Mouse (Mus musculus) stomach, embryonic 16.5 days (tissue): ENCODE results near the gene Adgrf2. TPM values are rescaled to one million over a fixed set of nuclear protein-coding genes. Genes with fewer than 3 reads are reported as not detected.
A peak's percentile ranks its signal among the peaks of the same experiment; 100 is the strongest.

Source experiments
- ATAC-seq: fragments of 200-750 bp; cut with Nextera tagmentation; 2 replicates; pipeline ENCODE4 v1.8.0; 2017; ENCODE audit warnings: moderate number of reproducible peaks, moderate TSS enrichment; ENCODE audit not compliant: insufficient read depth, low FRiP score
- H3K27ac ChIP-seq: fragments of 300-500 bp; sonication (generic); 2 replicates; pipeline ENCODE4 v1.5.1; 2014; ENCODE audit warnings: low read length
- H3K27me3 ChIP-seq: fragments of 300-500 bp; sonication (generic); 2 replicates; pipeline ENCODE4 v1.6.1; 2014; ENCODE audit warnings: low read length, control low read depth, mixed read lengths; ENCODE audit not compliant: control insufficient read depth, insufficient read depth
- H3K36me3 ChIP-seq: fragments of 300-500 bp; sonication (generic); 2 replicates; pipeline ENCODE4 v1.6.1; 2014; ENCODE audit warnings: low read length; ENCODE audit not compliant: control insufficient read depth, insufficient read depth
- H3K4me1 ChIP-seq: fragments of 300-500 bp; sonication (generic); 2 replicates; pipeline ENCODE4 v1.6.1; 2014; ENCODE audit warnings: low read length, control low read depth, mixed read lengths; ENCODE audit not compliant: control insufficient read depth, insufficient read depth
- H3K4me2 ChIP-seq: fragments of 300-500 bp; sonication (generic); 2 replicates; pipeline ENCODE4 v1.6.1; 2014; ENCODE audit warnings: low read depth, low read length, mixed read lengths
- H3K4me3 ChIP-seq: fragments of 300-500 bp; sonication (generic); replicated peaks from 2 replicates; pipeline ENCODE4 v1.5.1; 2014; ENCODE audit warnings: mild to moderate bottlenecking, low read length
- H3K9ac ChIP-seq: fragments of 300-500 bp; sonication (generic); 2 replicates; pipeline ENCODE4 v1.6.1; 2014; ENCODE audit warnings: low read length
- H3K9me3 ChIP-seq: fragments of 300-500 bp; sonication (generic); replicated peaks from 2 replicates; pipeline ENCODE4 v1.6.1; 2016; ENCODE audit warnings: low read length, control low read depth; ENCODE audit not compliant: control insufficient read depth
- WGBS: fragments of 180-500 bp; shearing (Covaris S2); extraction: QIAGEN DNeasy Blood & Tissue Kit; methylation state at CpG from one replicate; pipeline ENCODE4 v1.1.7; 2014; 5-methylcytosine and 5-hydroxymethylcytosine counted together
- polyA plus RNA-seq: library from polyadenylated mRNA; unstranded; fragments of >200 nt; fragmentation: Nextera tagmentation; extraction: Ambion mirVana; gene quantifications from 2 replicates; pipeline ENCODE4 v1.2.1, GENCODE M21; 2015

Adgrf2 gene
- polyA plus RNA-seq, 1 experiment from 2014 or later, result 2.5 TPM

GRCm38 (mm10) chr17:42742823-42743222, 844 bp upstream of the Adgrf2 start:
- H3K27me3 ChIP-seq, result no peaks in the 10 kb centered on the region

GRCm38 (mm10) chr17:42738794-42739193, 3.2 kb downstream of the Adgrf2 start:
- no peak for ATAC-seq
- Histone ChIP-seq H3K9me3 (no peaks in the 10 kb centered on the region), H3K27me3 (no peaks in the 10 kb centered on the region), H3K36me3 (no peaks in the 10 kb centered on the region), H3K27ac (no peak overlapping the region), H3K4me3 (no peak overlapping the region), H3K4me1 (no peaks in the 10 kb centered on the region), H3K4me2 (no peak overlapping the region), H3K9ac (no peak overlapping the region)
- 80% methylated on average over 6 of the region's 6 CpGs for WGBS

More at GRCm38 (mm10) chr17:42742823-42743222, 844 bp upstream of the Adgrf2 start:
- WGBS, result 84% methylated on average over 3 of the region's 3 CpGs
- Histone ChIP-seq H3K4me1 (no peaks in the 10 kb centered on the region), H3K27ac (no peak overlapping the region), H3K36me3 (no peaks in the 10 kb centered on the region), H3K4me2 (no peak overlapping the region), H3K9ac (no peak overlapping the region), H3K4me3 (no peak overlapping the region), H3K9me3 (no peaks in the 10 kb centered on the region)
- ATAC-seq, result no peak

GRCm38 (mm10) chr17:42717161-42717560, 24.8 kb downstream of the Adgrf2 start:
- H3K27me3 ChIP-seq, result no peaks in the 10 kb centered on the region
- no peaks in the 10 kb centered on the region for H3K9me3 ChIP-seq
- H3K36me3 ChIP-seq, result no peaks in the 10 kb centered on the region
- H3K9ac ChIP-seq, result no peak overlapping the region
- WGBS, result 51% methylated on average over 3 of the region's 3 CpGs
- no peak for ATAC-seq
- no peak overlapping the region for H3K27ac ChIP-seq
- no peak overlapping the region for H3K4me3 ChIP-seq
- no peak overlapping the region for H3K4me2 ChIP-seq
- no peaks in the 10 kb centered on the region for H3K4me1 ChIP-seq

- no peak for ATAC-seq
- H3K4me2 ChIP-seq, result no peak overlapping the region
- no peaks in the 10 kb centered on the region for H3K9me3 ChIP-seq
- no peak overlapping the region for H3K4me3 ChIP-seq
- no peak overlapping the region for H3K27ac ChIP-seq
- WGBS, result 88% methylated on average over 7 of the region's 7 CpGs
- no peaks in the 10 kb centered on the region for H3K36me3 ChIP-seq
- no peaks in the 10 kb centered on the region for H3K4me1 ChIP-seq
- no peaks in the 10 kb centered on the region for H3K27me3 ChIP-seq
- H3K9ac ChIP-seq, result no peak overlapping the region
Measured at GRCm38 (mm10) chr17:42714991-42715390, 27.0 kb downstream of the Adgrf2 start.

- Histone ChIP-seq H3K4me2 (no peak overlapping the region), H3K9me3 (no peaks in the 10 kb centered on the region), H3K4me1 (no peaks in the 10 kb centered on the region), H3K9ac (no peak overlapping the region), H3K27me3 (no peaks in the 10 kb centered on the region), H3K4me3 (no peak overlapping the region), H3K27ac (no peak overlapping the region), H3K36me3 (no peaks in the 10 kb centered on the region)
- 89% methylated on average over 7 of the region's 7 CpGs for WGBS
- no peak for ATAC-seq
Measured at GRCm38 (mm10) chr17:42710717-42711116, 31.3 kb downstream of the Adgrf2 start.

GRCm38 (mm10) chr17:42705611-42706010, 36.4 kb downstream of the Adgrf2 start:
- Histone ChIP-seq H3K4me1 (no peaks in the 10 kb centered on the region), H3K9ac (no peak overlapping the region), H3K27ac (no peak overlapping the region), H3K36me3 (no peaks in the 10 kb centered on the region), H3K4me3 (no peak overlapping the region), H3K9me3 (no peaks in the 10 kb centered on the region), H3K4me2 (no peak overlapping the region), H3K27me3 (no peaks in the 10 kb centered on the region)
- 78% methylated on average over 4 of the region's 4 CpGs for WGBS
- ATAC-seq, result no peak

- Histone ChIP-seq H3K27me3 (no peaks in the 10 kb centered on the region), H3K4me3 (no peak overlapping the region), H3K27ac (no peak overlapping the region), H3K4me1 (no peaks in the 10 kb centered on the region), H3K4me2 (no peak overlapping the region), H3K9me3 (no peaks in the 10 kb centered on the region), H3K9ac (no peak overlapping the region), H3K36me3 (no peaks in the 10 kb centered on the region)
- no peak for ATAC-seq
- WGBS, result 91% methylated on average over 9 of the region's 9 CpGs
Measured at GRCm38 (mm10) chr17:42702198-42702597, 39.8 kb downstream of the Adgrf2 start.

- 81% methylated on average over 4 of the region's 4 CpGs for WGBS
- Histone ChIP-seq H3K4me3 (no peak overlapping the region), H3K27ac (no peak overlapping the region), H3K36me3 (no peaks in the 10 kb centered on the region), H3K9me3 (no peaks in the 10 kb centered on the region), H3K4me1 (no peaks in the 10 kb centered on the region), H3K27me3 (no peaks in the 10 kb centered on the region), H3K4me2 (no peak overlapping the region), H3K9ac (no peak overlapping the region)
- no peak for ATAC-seq
Measured at GRCm38 (mm10) chr17:42694730-42695129, 47.2 kb downstream of the Adgrf2 start.

- H3K27ac ChIP-seq, result no peak within 1 kb of the TSS
- no peaks in the 10 kb centered on the region for H3K27me3 ChIP-seq
- no peak within 1 kb of the TSS for H3K4me3 ChIP-seq
- H3K4me2 ChIP-seq, result no peak within 1 kb of the TSS
- no peaks in the 10 kb centered on the region for H3K4me1 ChIP-seq
- H3K9ac ChIP-seq, result no peak within 1 kb of the TSS
- no peaks in the 10 kb centered on the region for H3K36me3 ChIP-seq
- 78% methylated on average over 10 of the region's 10 CpGs for WGBS
- ATAC-seq, result no peak
- H3K9me3 ChIP-seq, result no peaks in the 10 kb centered on the region
Measured at GRCm38 (mm10) chr17:42692136-42692535, 49.8 kb downstream of the Adgrf2 start, which contains the start of gene Adgrf4. TSS of gene Adgrf4 (minus strand) at chr17:42692284.

GRCm38 (mm10) chr17:42690531-42690930, 51.4 kb downstream of the Adgrf2 start:
- no peaks in the 10 kb centered on the region for H3K36me3 ChIP-seq
- no peak overlapping the region for H3K4me2 ChIP-seq
- ATAC-seq, result no peak; the same call in 1 of the 2 replicates
- peak overlapping the region; percentile 25; the same call in 1 of the 2 replicates for H3K27ac ChIP-seq
- H3K4me3 ChIP-seq, result no peak overlapping the region
- H3K9me3 ChIP-seq, result no peaks in the 10 kb centered on the region
- H3K27me3 ChIP-seq, result no peaks in the 10 kb centered on the region
- no peak overlapping the region for H3K9ac ChIP-seq
- WGBS, result 77% methylated on average over 8 of the region's 8 CpGs
- no peaks in the 10 kb centered on the region for H3K4me1 ChIP-seq
